Mouse (Mus musculus) lung, adult 2 months (tissue): ENCODE measurements at regions not wholly inside any gene's neighbourhood (a gene's known extent, or its start where the extent isn't known, plus 50 kb on each side); places are given as distances from the start of the nearest gene placed in this dataset.

Experiments used
- CTCF ChIP-seq: fragments of 200-500 bp; IDR thresholded peaks from 2 replicates; pipeline ENCODE4 v1.5.1; 2011; ENCODE audit warnings: mild to moderate bottlenecking, low read length, control low read depth; ENCODE audit not compliant: insufficient read depth
- POLR2A ChIP-seq: fragments of 200-500 bp; IDR thresholded peaks from 2 replicates; pipeline ENCODE4 v1.6.1; 2011; ENCODE audit warnings: low read depth, mild to moderate bottlenecking, control low read depth, low read length, borderline replicate concordance; ENCODE audit errors: extremely low read depth

GRCm38 (mm10) chr13:102352073-102352854, 341.1 kb upstream of the Cd180 start:
- TF ChIP-seq CTCF (no peak), POLR2A (no peak)
